Mouse (Mus musculus): ENCODE data around the gene Dbi. TPM values are rescaled to one million over a fixed set of nuclear protein-coding genes. Genes with fewer than 3 reads are reported as not detected.

Dbi gene
- 90.0 and 137 TPM in 2 replicates for polyA plus RNA-seq (2011; ENCODE audit: insufficient read depth, insufficient read length, low replicate concordance, missing spikeins)

GRCm38 (mm10) chr1:120120969-120121811, at the start of gene Dbi, which contains the start of gene 3110009E18Rik:
Gene Dbi, minus strand, starts transcription at chr1:120121078.
Gene 3110009E18Rik, plus strand, starts transcription at chr1:120121187.
- peak within 1 kb of the TSS; percentile 70 for H3K4me3 ChIP-seq (replicated peaks; ENCODE audit: control insufficient read depth, low read depth, low read length)
- WGBS: under 1% methylated on average over 52 of the region's 52 CpGs
- peaks cover 2% of the 10 kb centered on the region; the same call in 1 of the 2 replicates for H3K4me1 ChIP-seq (ENCODE audit: control insufficient read depth, insufficient read depth, low read length)
- peak within 1 kb of the TSS; percentile 59 for H3K27ac ChIP-seq (ENCODE audit: control insufficient read depth, insufficient read depth, low read depth, low read length, poor library complexity)
- TF ChIP-seq POLR2A (IDR thresholded peaks at IDR 0.05; ENCODE audit: borderline replicate concordance, control insufficient read depth, low read depth, low read length) (peak; percentile 63), CTCF (IDR thresholded peaks at IDR 0.05; ENCODE audit: control insufficient read depth, insufficient read depth, low read length) (no peak)

- Histone ChIP-seq H3K4me3 (replicated peaks; ENCODE audit: control insufficient read depth, low read depth, low read length) (no peak overlapping the region), H3K27ac (ENCODE audit: control insufficient read depth, insufficient read depth, low read depth, low read length, poor library complexity) (no peak overlapping the region), H3K4me1 (ENCODE audit: control insufficient read depth, insufficient read depth, low read length) (peaks cover 2% of the 10 kb centered on the region; the same call in 1 of the 2 replicates)
- TF ChIP-seq CTCF (IDR thresholded peaks at IDR 0.05; ENCODE audit: control insufficient read depth, insufficient read depth, low read length) (no peak), POLR2A (IDR thresholded peaks at IDR 0.05; ENCODE audit: borderline replicate concordance, control insufficient read depth, low read depth, low read length) (no peak)
- 65% methylated on average over 7 of the region's 7 CpGs for WGBS
Observed at GRCm38 (mm10) chr1:120170307-120170706, 49.4 kb upstream of the Dbi start.

DNA sequence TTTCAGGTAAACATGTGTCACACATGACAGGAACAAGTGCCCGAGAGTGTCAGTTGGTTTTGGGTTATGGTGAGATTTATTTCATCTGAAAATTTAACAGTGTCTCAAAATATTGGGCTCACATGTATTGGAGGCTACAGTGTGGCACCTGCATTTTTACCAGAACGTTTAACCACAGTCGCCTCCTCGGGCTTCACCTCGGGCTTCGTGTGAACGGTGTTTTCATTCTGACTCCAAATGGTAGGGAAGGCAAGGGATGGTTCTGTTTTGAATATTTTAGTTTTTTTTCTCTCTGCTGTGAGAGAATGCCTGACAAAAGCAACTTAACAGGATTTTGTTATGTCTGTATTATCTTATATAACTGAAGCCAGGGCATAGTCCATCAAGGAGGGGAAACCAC, 47.8 kb upstream of the Dbi start:
- Histone ChIP-seq H3K4me3 (replicated peaks; ENCODE audit: control insufficient read depth, low read depth, low read length) (no peak overlapping the region), H3K4me1 (ENCODE audit: control insufficient read depth, insufficient read depth, low read length) (no peaks in the 10 kb centered on the region), H3K27ac (ENCODE audit: control insufficient read depth, insufficient read depth, low read depth, low read length, poor library complexity) (no peak overlapping the region)
- 86% methylated on average over 7 of the region's 7 CpGs for WGBS
- TF ChIP-seq POLR2A (IDR thresholded peaks at IDR 0.05; ENCODE audit: borderline replicate concordance, control insufficient read depth, low read depth, low read length) (no peak), CTCF (IDR thresholded peaks at IDR 0.05; ENCODE audit: control insufficient read depth, insufficient read depth, low read length) (no peak)

DNA sequence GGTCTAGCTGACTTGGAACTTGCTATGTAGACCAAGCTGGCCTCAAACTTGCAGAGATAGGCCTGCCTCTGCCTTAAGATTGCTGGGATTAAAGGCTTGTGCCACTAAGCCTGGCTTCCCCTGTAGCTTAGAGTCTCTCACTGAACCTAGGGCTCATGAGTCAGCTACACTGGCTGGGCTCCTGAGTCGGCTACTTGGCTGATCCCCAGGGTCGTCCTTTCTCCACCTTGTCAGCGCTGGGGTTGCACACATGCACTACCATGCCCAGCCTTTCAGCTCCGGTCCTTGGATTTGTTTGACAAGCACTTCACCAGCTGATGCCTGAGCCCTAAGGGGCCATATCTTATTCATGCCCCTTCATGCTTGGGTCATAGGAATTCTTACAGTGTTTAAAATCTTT, 47.1 kb upstream of the Dbi start:
- no peaks in the 10 kb centered on the region for H3K4me1 ChIP-seq (ENCODE audit: control insufficient read depth, insufficient read depth, low read length)
- H3K4me3 ChIP-seq (replicated peaks; ENCODE audit: control insufficient read depth, low read depth, low read length): no peak overlapping the region
- 80% methylated on average over 4 of the region's 4 CpGs for WGBS
- H3K27ac ChIP-seq (ENCODE audit: control insufficient read depth, insufficient read depth, low read depth, low read length, poor library complexity): no peak overlapping the region
- TF ChIP-seq POLR2A (IDR thresholded peaks at IDR 0.05; ENCODE audit: borderline replicate concordance, control insufficient read depth, low read depth, low read length) (no peak), CTCF (IDR thresholded peaks at IDR 0.05; ENCODE audit: control insufficient read depth, insufficient read depth, low read length) (no peak)

DNA sequence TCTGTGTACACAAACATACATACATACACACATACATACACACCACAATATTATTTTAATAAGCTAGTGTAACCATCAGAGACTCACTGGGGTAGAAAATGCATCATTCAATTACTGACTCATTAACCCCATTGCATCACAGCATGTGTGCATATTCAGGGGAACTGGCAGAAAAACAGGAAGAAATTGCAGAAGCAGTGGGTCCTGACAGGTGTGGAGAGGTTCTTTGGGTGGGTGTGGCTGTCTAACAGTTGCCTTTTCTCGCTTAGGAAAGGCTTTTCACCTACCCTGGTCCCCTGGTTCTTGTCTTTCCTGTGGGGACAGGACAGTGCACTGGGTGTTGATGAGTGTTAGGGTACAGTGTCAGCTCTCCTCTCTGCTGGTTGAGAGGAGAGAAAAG, 41.7 kb upstream of the Dbi start:
- no peak for TF ChIP-seq POLR2A (IDR thresholded peaks at IDR 0.05; ENCODE audit: borderline replicate concordance, control insufficient read depth, low read depth, low read length)
- TF ChIP-seq CTCF (IDR thresholded peaks at IDR 0.05; ENCODE audit: control insufficient read depth, insufficient read depth, low read length): no peak
- H3K27ac ChIP-seq (ENCODE audit: control insufficient read depth, insufficient read depth, low read depth, low read length, poor library complexity): peak overlapping the region; percentile 12; the same call in 1 of the 2 replicates
- no peak overlapping the region for H3K4me3 ChIP-seq (replicated peaks; ENCODE audit: control insufficient read depth, low read depth, low read length)
- H3K4me1 ChIP-seq (ENCODE audit: control insufficient read depth, insufficient read depth, low read length): no peaks in the 10 kb centered on the region; the same call in 1 of the 2 replicates
- 19% methylated on average over 1 of the region's 1 CpGs for WGBS

GRCm38 (mm10) chr1:120161502-120161901, 40.6 kb upstream of the Dbi start:
- WGBS: 85% methylated on average over 5 of the region's 5 CpGs
- Histone ChIP-seq H3K27ac (ENCODE audit: control insufficient read depth, insufficient read depth, low read depth, low read length, poor library complexity) (no peak overlapping the region), H3K4me1 (ENCODE audit: control insufficient read depth, insufficient read depth, low read length) (no peaks in the 10 kb centered on the region; the same call in 1 of the 2 replicates), H3K4me3 (replicated peaks; ENCODE audit: control insufficient read depth, low read depth, low read length) (no peak overlapping the region)
- no peak for TF ChIP-seq CTCF (IDR thresholded peaks at IDR 0.05; ENCODE audit: control insufficient read depth, insufficient read depth, low read length)
- no peak for TF ChIP-seq POLR2A (IDR thresholded peaks at IDR 0.05; ENCODE audit: borderline replicate concordance, control insufficient read depth, low read depth, low read length)

- no peaks in the 10 kb centered on the region; the same call in 1 of the 2 replicates for H3K4me1 ChIP-seq (ENCODE audit: control insufficient read depth, insufficient read depth, low read length)
- H3K4me3 ChIP-seq (replicated peaks; ENCODE audit: control insufficient read depth, low read depth, low read length): no peak overlapping the region
- no peak overlapping the region for H3K27ac ChIP-seq (ENCODE audit: control insufficient read depth, insufficient read depth, low read depth, low read length, poor library complexity)
- TF ChIP-seq CTCF (IDR thresholded peaks at IDR 0.05; ENCODE audit: control insufficient read depth, insufficient read depth, low read length): no peak
- TF ChIP-seq POLR2A (IDR thresholded peaks at IDR 0.05; ENCODE audit: borderline replicate concordance, control insufficient read depth, low read depth, low read length): no peak
- WGBS: 86% methylated on average over 9 of the region's 9 CpGs
Observed at GRCm38 (mm10) chr1:120158474-120159127, 37.7 kb upstream of the Dbi start.

DNA sequence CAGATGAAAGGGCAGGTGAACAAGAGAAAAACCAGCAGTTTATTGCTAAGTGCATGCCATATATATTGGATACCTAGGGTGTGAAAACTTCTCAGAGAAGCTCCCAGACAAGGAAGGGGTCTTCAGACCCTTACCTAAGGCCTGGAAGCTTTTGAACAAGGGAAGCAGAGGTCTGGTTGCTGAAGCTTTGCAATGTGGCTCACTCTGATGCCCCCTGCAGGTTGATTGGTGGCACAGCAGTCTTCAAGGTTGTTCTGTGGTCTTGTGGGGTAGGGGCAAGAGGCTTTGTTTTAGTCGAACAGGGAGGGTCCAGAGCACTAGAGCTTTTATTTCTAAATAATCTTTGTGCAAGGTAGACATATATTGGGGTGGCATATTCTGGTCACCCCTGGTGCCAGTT, 34.4 kb upstream of the Dbi start:
- 15% methylated on average over 1 of the region's 1 CpGs for whole genome bisulfite sequencing
- Histone ChIP-seq H3K4me3 (replicated peaks; ENCODE audit: control insufficient read depth, low read depth, low read length) (no peak overlapping the region), H3K4me1 (ENCODE audit: control insufficient read depth, insufficient read depth, low read length) (no peaks in the 10 kb centered on the region), H3K27ac (ENCODE audit: control insufficient read depth, insufficient read depth, low read depth, low read length, poor library complexity) (no peak overlapping the region)
- no peak for TF ChIP-seq POLR2A (IDR thresholded peaks at IDR 0.05; ENCODE audit: borderline replicate concordance, control insufficient read depth, low read depth, low read length)
- peak; percentile 72 for TF ChIP-seq CTCF (IDR thresholded peaks at IDR 0.05; ENCODE audit: control insufficient read depth, insufficient read depth, low read length)
